9 mouse cellular contexts compared by ENCODE assay signal in genomic region chrX:141721725-141722124, GRCm38 (mm10). TPM values are rescaled to one million over a fixed set of nuclear protein-coding genes. Genes with fewer than 3 reads are reported as not detected.
DNase-seq lines count a peak whose midpoint lies in the region; ATAC-seq and TF ChIP-seq lines count a peak whose summit lies in the region.
"Had no signal": no experiment of that assay in that cellular context is flagged by ENCODE, and none has a peak within 500 bp of the region (broad histone marks: within the 10 kb centered on the region; RNA-seq: fewer than 3 reads in every experiment).

No protein-coding gene starts in this region.

- intact Hi-C loops in left cerebral cortex, adult 2 months (cut with DNase I): no loop called here

- no peaks in the 10 kb centered on the region for H3K4me1 ChIP-seq in embryonic facial prominence, embryonic 14.5 days (ENCODE audit: control insufficient read depth, insufficient read depth, low read length)
- peaks cover 4% of the 10 kb centered on the region; the same call in 1 of the 2 replicates for H3K4me1 ChIP-seq in intestine, embryonic 14.5 days (replicated peaks; ENCODE audit: control insufficient read depth, insufficient read depth, low read length)

- 0 out of 2 replicates have a peak, but pooled peaks have one; percentile 30 for ATAC-seq in embryonic facial prominence, embryonic 14.5 days (ENCODE audit: low read depth)
- no peak; the same call in 1 of the 2 replicates for ATAC-seq in intestine, embryonic 14.5 days (replicated peaks; ENCODE audit: low FRiP score, low TSS enrichment, low read depth)
- ATAC-seq in frontal cortex, adult (ENCODE audit: low TSS enrichment): no peak
- no peak for ATAC-seq in megakaryocyte, adult 5-6 weeks (ENCODE audit: poor library complexity, severe bottlenecking)

- WGBS in embryonic facial prominence, embryonic 14.5 days: 8% methylated on average over 8 of the region's 33 CpGs
- 16% methylated on average over 31 of the region's 33 CpGs for WGBS in intestine, embryonic 14.5 days

- 0 out of 2 replicates have a peak overlapping the region, but pooled peaks have one; percentile 9 for H3K4me3 ChIP-seq in left cerebral cortex, adult 2 months
- H3K4me3 ChIP-seq in embryonic facial prominence, embryonic 14.5 days (ENCODE audit: low read depth, low read length): peak overlapping the region; percentile 36
- peak overlapping the region; percentile 33 for H3K4me3 ChIP-seq in intestine, embryonic 14.5 days (ENCODE audit: low read depth, low read length)

- H3K36me3 ChIP-seq in embryonic facial prominence, embryonic 14.5 days (ENCODE audit: control insufficient read depth, insufficient read depth, low read length): no peaks in the 10 kb centered on the region
- no peaks in the 10 kb centered on the region for H3K36me3 ChIP-seq in intestine, embryonic 14.5 days (ENCODE audit: control insufficient read depth, insufficient read depth, low read length)

- H3K27ac ChIP-seq in left cerebral cortex, adult 2 months: no peak overlapping the region
- no peak overlapping the region for H3K27ac ChIP-seq in embryonic facial prominence, embryonic 14.5 days (replicated peaks; ENCODE audit: low read depth, low read length)
- no peak overlapping the region for H3K27ac ChIP-seq in intestine, embryonic 14.5 days (ENCODE audit: low read depth)

- H3K9ac ChIP-seq in embryonic facial prominence, embryonic 14.5 days (ENCODE audit: low read depth, low read length): no peak overlapping the region
- H3K9ac ChIP-seq in intestine, embryonic 14.5 days (ENCODE audit: low read length): no peak overlapping the region

- H3K9me3 ChIP-seq in embryonic facial prominence, embryonic 14.5 days (ENCODE audit: control insufficient read depth, low read length): no peaks in the 10 kb centered on the region
- H3K9me3 ChIP-seq in intestine, embryonic 14.5 days (ENCODE audit: control insufficient read depth, low read length): no peaks in the 10 kb centered on the region

- peak overlapping the region; percentile 58 for H3K4me2 ChIP-seq in embryonic facial prominence, embryonic 14.5 days (ENCODE audit: low read depth, low read length)
- peak overlapping the region; percentile 50 for H3K4me2 ChIP-seq in intestine, embryonic 14.5 days (ENCODE audit: low read length)

- peaks cover 77% of the 10 kb centered on the region for H3K27me3 ChIP-seq in embryonic facial prominence, embryonic 14.5 days (replicated peaks; ENCODE audit: control insufficient read depth, insufficient read depth, low read length)
- H3K27me3 ChIP-seq in intestine, embryonic 14.5 days (replicated peaks; ENCODE audit: control insufficient read depth, insufficient read depth, low read length): peaks cover 76% of the 10 kb centered on the region

- no peak for TF ChIP-seq CTCF in left cerebral cortex, adult 2 months (IDR thresholded peaks at IDR 0.05)

- peak; percentile 7 to 10 for DNase-seq in left cerebral cortex, adult 2 months (ENCODE audit: extremely low spot score in 1 of 2, low spot score in 2 of 2)
- DNase-seq in left cerebral cortex, adult 11 months (ENCODE audit: low spot score): no peak
- DNase-seq in embryonic facial prominence, embryonic 14.5 days (ENCODE audit: low spot score): peak; percentile 24
- DNase-seq in intestine, embryonic 14.5 days (ENCODE audit: low spot score): peak; percentile 59
- DNase-seq in mesoderm, embryonic 11.5 days (ENCODE audit: low read depth, low spot score): peak; percentile 17
- DNase-seq in spleen, adult 18-20 months: no peak

RNA-seq across cellular contexts. Expression of gene Irs4, which starts 3.3 kb away (rescaled TPM):
- 1 to 10 TPM in 1 of 2 experiments, under 1 TPM in 1; 0.38 to 1.0 TPM for total RNA-seq in left cerebral cortex, adult 2 months (2021)
- 2.4 and 3.4 TPM in 2 replicates for polyA plus RNA-seq in embryonic facial prominence, embryonic 14.5 days (2014; fragmentation: Nextera tagmentation; extraction: Ambion mirVana)
- polyA plus RNA-seq in intestine, embryonic 14.5 days (2014; fragmentation: Nextera tagmentation; extraction: Ambion mirVana): 0.38 and 0.49 TPM in 2 replicates
- total RNA-seq in megakaryocyte, adult 5-6 weeks (2015): not detected in 2 replicates
- not detected in 2 replicates for total RNA-seq in megakaryocyte, adult 5-6 weeks (2017)
- total RNA-seq: adrenal gland, postnatal 36 days had no signal

Comparison
In these comparisons a context has a peak if more than half of its experiments do, and no peak if none do; other contexts are left out.
1. DNase-seq: peak in left cerebral cortex, adult 2 months (2 of 2), embryonic facial prominence, embryonic 14.5 days (single experiment), intestine, embryonic 14.5 days (single experiment) and mesoderm, embryonic 11.5 days (single experiment); none in left cerebral cortex, adult 11 months (single experiment) and spleen, adult 18-20 months (0 of 2).
2. Peak in every context shown above with its lines, with median percentiles within 50 percentile points of each other: H3K4me3 ChIP-seq.